Comparison of ENCODE assay signal across 7 mouse cellular contexts in genomic region chr8:84042066-84042947, GRCm38 (mm10). TPM values are rescaled to one million over a fixed set of nuclear protein-coding genes. Genes with fewer than 3 reads are reported as not detected.
DNase-seq lines count a peak whose midpoint lies in the region; ATAC-seq and TF ChIP-seq lines count a peak whose summit lies in the region.

Il27ra (minus strand) TSS chr8:84042589.

- H3K36me3 ChIP-seq in hindbrain, embryonic 12.5 days: no peaks in the 10 kb centered on the region
- H3K36me3 ChIP-seq in limb, embryonic 10.5 days: no peaks in the 10 kb centered on the region
- no peaks in the 10 kb centered on the region for H3K36me3 ChIP-seq in midbrain, embryonic 10.5 days
- H3K36me3 ChIP-seq in small intestine, adult 2 months (ENCODE audit: control insufficient read depth, insufficient read depth, low read length): no peaks in the 10 kb centered on the region

- DNase-seq in MN1 (ENCODE audit: low spot score): peak; percentile 91
- peak; percentile 53 for DNase-seq in forelimb bud, embryonic 11.5 days (ENCODE audit: low read depth, low spot score)
- peak; percentile 78 for DNase-seq in limb, embryonic 10.5 days (ENCODE audit: low spot score)
- peak; percentile 77 for DNase-seq in midbrain, embryonic 10.5 days (ENCODE audit: low spot score)

- WGBS in hindbrain, embryonic 12.5 days: 4% methylated on average over 40 of the region's 40 CpGs
- WGBS in limb, embryonic 10.5 days: 6% methylated on average over 40 of the region's 40 CpGs
- 5% methylated on average over 40 of the region's 40 CpGs for WGBS in midbrain, embryonic 10.5 days
- 8% methylated on average over 40 of the region's 40 CpGs for WGBS in small intestine, adult 2 months

- H3K4me2 ChIP-seq in hindbrain, embryonic 12.5 days (replicated peaks): peak within 1 kb of the TSS; percentile 55

- no peak for TF ChIP-seq POLR2A in bone marrow macrophage, adult 2 months (IDR thresholded peaks at IDR 0.05; ENCODE audit: borderline replicate concordance, low read depth, low read length)
- no peak for TF ChIP-seq POLR2A in small intestine, adult 2 months (IDR thresholded peaks at IDR 0.05; ENCODE audit: low read depth, low read length)

- peaks cover 2% of the 10 kb centered on the region; the same call in 1 of the 2 replicates for H3K4me1 ChIP-seq in bone marrow macrophage, adult 2 months (ENCODE audit: control insufficient read depth, insufficient read depth, low read length)
- peaks cover 17% of the 10 kb centered on the region for H3K4me1 ChIP-seq in hindbrain, embryonic 12.5 days
- peaks cover 24% of the 10 kb centered on the region for H3K4me1 ChIP-seq in limb, embryonic 10.5 days
- H3K4me1 ChIP-seq in midbrain, embryonic 10.5 days: peaks cover 26% of the 10 kb centered on the region
- peaks cover 3% of the 10 kb centered on the region for H3K4me1 ChIP-seq in small intestine, adult 2 months (ENCODE audit: control insufficient read depth, insufficient read depth, insufficient read length, low read length)

- peak within 1 kb of the TSS; percentile 33; the same call in 1 of the 2 replicates for H3K9ac ChIP-seq in hindbrain, embryonic 12.5 days

- no peak for TF ChIP-seq CTCF in bone marrow macrophage, adult 2 months (IDR thresholded peaks at IDR 0.05; ENCODE audit: low read depth, low read length)
- TF ChIP-seq CTCF in small intestine, adult 2 months (IDR thresholded peaks at IDR 0.05; ENCODE audit: extremely low read depth, insufficient read length, insufficient replicate concordance, low read depth, low read length): peak; percentile 65; the same call in 1 of the 2 replicates

- peak within 1 kb of the TSS; percentile 46 for H3K4me3 ChIP-seq in bone marrow macrophage, adult 2 months (ENCODE audit: insufficient read depth, low read length)
- peak within 1 kb of the TSS; percentile 30 for H3K4me3 ChIP-seq in hindbrain, embryonic 12.5 days
- peak within 1 kb of the TSS; percentile 47 for H3K4me3 ChIP-seq in limb, embryonic 10.5 days
- H3K4me3 ChIP-seq in midbrain, embryonic 10.5 days: peak within 1 kb of the TSS; percentile 54
- peak within 1 kb of the TSS; percentile 57 for H3K4me3 ChIP-seq in small intestine, adult 2 months (ENCODE audit: low read depth, low read length)

- no peak within 1 kb of the TSS for H3K27ac ChIP-seq in bone marrow macrophage, adult 2 months (ENCODE audit: insufficient read depth, low read depth, low read length)
- no peak within 1 kb of the TSS for H3K27ac ChIP-seq in hindbrain, embryonic 12.5 days
- no peak within 1 kb of the TSS; the same call in 1 of the 2 replicates for H3K27ac ChIP-seq in limb, embryonic 10.5 days
- peak within 1 kb of the TSS; percentile 63; the same call in 1 of the 2 replicates for H3K27ac ChIP-seq in midbrain, embryonic 10.5 days (replicated peaks)
- H3K27ac ChIP-seq in small intestine, adult 2 months (ENCODE audit: insufficient read depth, low read depth, low read length): peak within 1 kb of the TSS; percentile 38; the same call in 1 of the 2 replicates

- ATAC-seq in hindbrain, embryonic 12.5 days (ENCODE audit: low FRiP score): peak; percentile 60

- peaks cover 81% of the 10 kb centered on the region for H3K27me3 ChIP-seq in hindbrain, embryonic 12.5 days
- H3K27me3 ChIP-seq in limb, embryonic 10.5 days (ENCODE audit: low read depth, poor library complexity, severe bottlenecking): peaks cover 96% of the 10 kb centered on the region
- H3K27me3 ChIP-seq in midbrain, embryonic 10.5 days (ENCODE audit: low read depth, poor library complexity, severe bottlenecking): peaks cover 95% of the 10 kb centered on the region
- peaks cover 17% of the 10 kb centered on the region; the same call in 1 of the 2 replicates for H3K27me3 ChIP-seq in small intestine, adult 2 months (ENCODE audit: control insufficient read depth, insufficient read depth, low read length)

- H3K9me3 ChIP-seq in hindbrain, embryonic 12.5 days (replicated peaks): no peaks in the 10 kb centered on the region
- H3K9me3 ChIP-seq in limb, embryonic 10.5 days (replicated peaks): no peaks in the 10 kb centered on the region
- no peaks in the 10 kb centered on the region for H3K9me3 ChIP-seq in midbrain, embryonic 10.5 days (replicated peaks)

RNA-seq across cellular contexts. Expression of gene Il27ra, which starts in this region (rescaled TPM):
- polyA plus RNA-seq in bone marrow macrophage, adult 2 months (2012; ENCODE audit: insufficient read depth, insufficient read length, missing spikeins): 0.68 and 1.7 TPM in 2 replicates
- 0.14 and 0.33 TPM in 2 replicates for polyA plus RNA-seq in hindbrain, embryonic 12.5 days (2016; fragmentation: Nextera tagmentation; extraction: Ambion mirVana)
- polyA plus RNA-seq in limb, embryonic 10.5 days (2016; fragmentation: Nextera tagmentation; extraction: Ambion mirVana): 0.40 and 0.58 TPM in 2 replicates
- 0.17 and 0.21 TPM in 2 replicates for polyA plus RNA-seq in midbrain, embryonic 10.5 days (2016; fragmentation: Nextera tagmentation; extraction: Ambion mirVana)
- polyA plus RNA-seq in small intestine, adult 2 months (2012; rRNA removed): 2.3 and 5.5 TPM in 2 replicates

Comparison
In these comparisons a context has a peak if more than half of its experiments do, and no peak if none do; other contexts are left out.
1. Peak in ATAC-seq, H3K4me3 ChIP-seq, H3K9ac ChIP-seq and H3K4me2 ChIP-seq in hindbrain, embryonic 12.5 days; RNA of the gene not detected or under 1 TPM.
2. Peak in DNase-seq and H3K4me3 ChIP-seq in limb, embryonic 10.5 days; RNA of the gene not detected or under 1 TPM.
3. Peak in DNase-seq, H3K4me3 ChIP-seq and H3K27ac ChIP-seq in midbrain, embryonic 10.5 days; RNA of the gene not detected or under 1 TPM.